Mouse (Mus musculus): ENCODE measurements around the gene Cers6. TPM values are rescaled to one million over a fixed set of nuclear protein-coding genes. Genes with fewer than 3 reads are reported as not detected.

Cers6 gene
- polyA plus RNA-seq, 1 experiment = 10.2 TPM

GRCm38 (mm10) chr2:69042327-69043106 lies 181.3 kb downstream of the Cers6 start:
- no peak for TF ChIP-seq GATA1 (IDR thresholded peaks at IDR 0.05; ENCODE audit: low read length)

- TF ChIP-seq GATA1 (IDR thresholded peaks at IDR 0.05; ENCODE audit: low read length) = no peak
Measured at GRCm38 (mm10) chr2:69043431-69044118, 182.3 kb downstream of the Cers6 start.

- TF ChIP-seq GATA1 (IDR thresholded peaks at IDR 0.05; ENCODE audit: low read length) = no peak
Measured at GRCm38 (mm10) chr2:69045926-69046325, 184.7 kb downstream of the Cers6 start.

- TF ChIP-seq GATA1 (IDR thresholded peaks at IDR 0.05; ENCODE audit: low read length) = no peak
Measured at GRCm38 (mm10) chr2:69047297-69047696, 186.1 kb downstream of the Cers6 start.

- no peak for TF ChIP-seq GATA1 (IDR thresholded peaks at IDR 0.05; ENCODE audit: low read length)
Measured at GRCm38 (mm10) chr2:69047805-69048204, 186.6 kb downstream of the Cers6 start.

- no peak for TF ChIP-seq GATA1 (IDR thresholded peaks at IDR 0.05; ENCODE audit: low read length)
Measured at GRCm38 (mm10) chr2:69049179-69049578, 187.9 kb downstream of the Cers6 start.

- TF ChIP-seq GATA1 (IDR thresholded peaks at IDR 0.05; ENCODE audit: low read length) = no peak
Measured at GRCm38 (mm10) chr2:69050189-69050588, 188.9 kb downstream of the Cers6 start.

- no peak for TF ChIP-seq GATA1 (IDR thresholded peaks at IDR 0.05; ENCODE audit: low read length)
Measured at GRCm38 (mm10) chr2:69051596-69051995, 190.4 kb downstream of the Cers6 start.

GRCm38 (mm10) chr2:69053210-69053858 lies 192.1 kb downstream of the Cers6 start:
- no peak for TF ChIP-seq GATA1 (IDR thresholded peaks at IDR 0.05; ENCODE audit: low read length)

- TF ChIP-seq GATA1 (IDR thresholded peaks at IDR 0.05; ENCODE audit: low read length) = no peak
Measured at GRCm38 (mm10) chr2:69054279-69054678, 193.0 kb downstream of the Cers6 start.

GRCm38 (mm10) chr2:69055174-69055573 lies 193.9 kb downstream of the Cers6 start:
- no peak for TF ChIP-seq GATA1 (IDR thresholded peaks at IDR 0.05; ENCODE audit: low read length)

GRCm38 (mm10) chr2:69061313-69061712 lies 200.1 kb downstream of the Cers6 start:
- no peak for TF ChIP-seq GATA1 (IDR thresholded peaks at IDR 0.05; ENCODE audit: low read length)

GRCm38 (mm10) chr2:69061910-69062689 lies 200.9 kb downstream of the Cers6 start:
- TF ChIP-seq GATA1 (IDR thresholded peaks at IDR 0.05; ENCODE audit: low read length) = no peak

- TF ChIP-seq GATA1 (IDR thresholded peaks at IDR 0.05; ENCODE audit: low read length) = no peak
Measured at GRCm38 (mm10) chr2:69064759-69065158, 203.5 kb downstream of the Cers6 start.

- no peak for TF ChIP-seq GATA1 (IDR thresholded peaks at IDR 0.05; ENCODE audit: low read length)
Measured at GRCm38 (mm10) chr2:69071440-69072235, 210.4 kb downstream of the Cers6 start.

Data from G1E-ER4 (cell line).